Mouse (Mus musculus) ovary, postnatal 14 days (tissue): Measurements from ENCODE around the gene Usp12.

ENCODE experiments used
- DNase-seq: peaks from one replicate; pipeline ENCODE4 v3.0.0; 2022; ENCODE audit warnings: low spot score

Usp12 gene

DNA sequence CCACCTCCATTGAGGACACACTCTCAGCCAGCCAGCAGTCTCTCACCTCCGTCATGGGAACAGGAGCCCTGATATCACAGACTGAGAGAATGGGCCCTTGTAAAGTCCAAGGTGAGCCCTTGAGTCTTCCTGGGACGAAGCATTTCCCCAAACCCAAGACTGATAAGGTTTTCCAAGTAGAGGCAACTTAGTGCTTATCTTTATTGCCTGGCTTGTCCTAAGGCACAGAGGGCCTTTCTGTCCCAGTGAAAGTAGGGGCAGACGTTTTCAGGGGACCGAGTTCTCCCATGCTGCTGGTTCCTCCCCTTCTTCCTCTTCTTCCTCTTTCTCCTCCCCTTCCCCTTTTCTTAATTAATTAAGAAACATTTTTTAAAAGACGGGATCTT, 101.8 kb downstream of the Usp12 start:
- DNase-seq: no peak

DNA sequence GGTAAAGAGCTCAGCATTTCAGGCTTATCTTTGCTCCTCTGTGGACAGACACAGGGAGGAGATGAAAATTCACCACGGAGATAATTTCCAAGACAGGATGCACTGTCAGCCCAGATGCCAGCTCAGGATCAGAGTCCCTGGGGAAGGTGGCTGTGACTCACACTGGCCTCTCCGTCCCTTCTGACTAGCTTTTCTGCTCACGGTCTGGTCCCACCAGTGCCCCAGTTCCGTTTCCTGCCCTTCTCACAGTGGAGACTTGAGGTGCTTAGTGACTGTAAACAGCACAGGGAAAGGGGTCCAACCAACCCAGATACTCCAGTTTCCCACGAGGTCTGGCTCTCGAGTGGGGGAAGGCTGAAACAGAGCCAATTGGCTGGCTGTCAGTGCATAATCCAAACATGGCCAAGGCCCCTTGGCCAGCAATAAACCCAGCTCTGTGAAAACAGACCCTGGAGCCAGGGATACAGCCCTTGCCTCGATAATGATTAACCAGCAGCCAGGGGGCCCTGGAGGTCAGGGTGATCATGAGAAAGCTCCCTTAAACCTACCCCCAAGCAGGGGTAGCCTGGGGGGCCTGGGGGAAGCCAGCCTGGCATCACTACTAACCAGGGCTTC, 102.3 kb downstream of the Usp12 start:
- peak; percentile 20 for DNase-seq

DNA sequence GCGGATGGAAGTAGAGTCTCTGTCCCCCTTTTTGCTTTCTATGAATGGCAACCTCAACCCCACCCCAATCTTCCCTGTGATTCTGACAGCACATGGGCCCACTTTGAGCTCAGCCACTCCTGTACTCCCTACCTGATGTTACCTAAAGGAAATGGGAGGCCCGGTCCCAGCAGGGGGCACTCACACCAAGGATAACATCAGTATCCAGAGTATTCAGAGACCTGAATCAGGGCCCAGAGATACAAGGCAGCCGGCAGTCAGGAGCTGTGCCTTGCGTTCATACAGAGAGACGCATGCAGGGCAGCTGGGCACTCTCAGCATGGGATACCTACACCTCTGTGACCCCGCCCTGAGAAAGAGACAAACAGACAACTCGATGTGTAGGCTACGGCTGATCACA, 103.1 kb downstream of the Usp12 start:
- DNase-seq: no peak

DNA sequence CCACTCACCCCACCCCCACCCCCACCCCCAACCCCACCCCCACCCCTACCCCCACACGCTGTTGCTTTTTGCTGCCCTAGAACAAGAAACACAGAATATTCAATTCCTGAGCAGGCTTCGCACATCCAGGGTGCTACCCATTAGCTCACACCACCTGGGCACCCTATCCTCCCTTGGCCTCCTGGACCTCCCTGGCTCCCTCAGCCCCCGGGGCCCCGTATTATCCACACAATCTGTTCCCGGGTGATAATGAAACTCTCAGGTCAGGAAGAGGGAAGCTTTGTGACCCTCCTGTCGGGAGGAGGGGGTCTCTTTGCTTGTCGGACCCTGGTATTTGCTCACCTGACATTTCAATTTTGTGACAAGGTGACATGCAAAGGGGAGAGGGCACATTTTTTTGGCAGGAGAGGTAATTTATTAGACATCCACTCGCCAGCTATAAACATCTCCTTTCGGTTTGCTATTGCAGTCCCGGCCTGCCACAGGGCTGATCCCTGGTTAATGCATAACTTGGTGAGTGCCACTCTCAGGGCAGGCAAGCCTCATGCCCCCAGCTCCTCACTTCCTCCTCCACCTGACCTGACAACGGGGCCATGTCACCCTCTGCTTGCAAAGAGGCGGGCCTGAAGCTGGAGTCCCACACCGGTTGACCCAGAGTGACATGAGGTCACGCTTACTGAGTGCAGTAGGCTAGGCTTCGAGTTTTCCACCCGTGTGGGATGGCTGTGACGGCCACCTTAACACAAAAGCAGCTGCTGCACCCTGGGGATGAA, 107.1 kb downstream of the Usp12 start:
- no peak for DNase-seq

DNA sequence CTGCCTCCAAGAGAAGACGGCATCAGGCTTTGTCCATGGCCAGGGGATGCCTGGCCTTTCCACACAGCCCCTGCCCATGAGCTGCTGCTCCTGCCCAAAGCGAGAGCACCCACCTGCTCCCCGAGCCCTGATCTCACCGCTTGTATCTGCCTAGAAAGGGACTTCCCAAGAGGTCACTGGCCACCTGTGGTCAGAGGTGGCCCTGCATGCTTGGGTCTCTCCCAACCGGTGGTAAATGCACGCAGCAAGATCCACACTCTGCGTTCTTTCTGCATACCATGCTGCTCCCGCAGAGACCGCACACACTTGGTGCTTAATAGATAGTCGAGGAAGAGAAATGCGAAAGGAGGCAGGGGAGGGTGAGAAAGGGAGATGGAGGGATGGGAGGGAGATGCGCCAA, 107.9 kb downstream of the Usp12 start:
- DNase-seq: no peak
